Mouse (Mus musculus) urinary bladder, adult 2 months (tissue): ENCODE data around the gene Scube1. TPM values are rescaled to one million over a fixed set of nuclear protein-coding genes. Genes with fewer than 3 reads are reported as not detected.

Experiments
- DNase-seq: peaks from one replicate; pipeline ENCODE4 v3.0.0; 2022; ENCODE audit warnings: low spot score
- polyA plus RNA-seq: library from polyadenylated mRNA; depleted of rRNA; stranded (reverse); fragments of >200 nt; gene quantifications from 2 replicates; pipeline ENCODE4 v1.2.3, GENCODE M21; 2012

Scube1 gene
- polyA plus RNA-seq, 1 experiment: 9.4 TPM

DNA sequence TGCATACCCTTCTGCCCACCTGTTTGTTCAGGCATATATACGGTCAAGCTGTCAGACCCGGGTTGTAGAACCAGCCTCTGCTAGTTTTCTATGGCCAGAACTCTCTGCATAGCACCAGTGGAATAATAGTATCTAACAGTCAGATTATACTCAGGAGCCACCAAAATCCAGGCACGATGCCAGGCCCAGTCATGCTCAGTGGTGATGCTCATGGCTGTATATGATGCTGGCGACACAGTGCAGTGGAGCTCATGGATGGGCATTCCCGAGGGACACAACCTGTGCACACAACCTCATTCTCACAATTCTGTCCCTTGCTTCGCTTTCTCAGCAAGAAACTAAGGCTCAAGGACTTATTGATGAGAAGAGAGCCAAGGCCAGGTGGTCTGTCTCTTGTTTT lies 58.8 kb downstream of the Scube1 start:
- DNase-seq: no peak

DNA sequence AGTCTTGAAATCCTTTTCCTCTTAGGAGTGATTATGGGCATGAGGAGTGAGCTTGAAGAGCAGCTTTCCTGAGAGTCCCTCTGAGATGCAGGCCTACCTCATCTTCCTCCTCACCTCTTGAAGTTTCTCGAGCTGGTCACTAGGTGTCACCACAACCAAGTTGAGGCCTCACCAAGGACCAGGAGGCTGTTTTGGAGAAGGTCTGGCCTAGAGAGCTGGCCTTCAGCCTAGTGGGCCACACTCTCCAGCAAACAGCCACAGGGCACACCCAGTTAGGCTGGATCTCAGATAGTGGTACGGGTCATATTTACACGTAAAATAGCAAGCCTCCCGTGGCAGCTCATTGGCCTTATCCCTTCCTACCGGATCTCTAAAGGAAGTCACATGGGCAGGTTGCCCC lies 60.1 kb downstream of the Scube1 start:
- peak; percentile 37 for DNase-seq

DNA sequence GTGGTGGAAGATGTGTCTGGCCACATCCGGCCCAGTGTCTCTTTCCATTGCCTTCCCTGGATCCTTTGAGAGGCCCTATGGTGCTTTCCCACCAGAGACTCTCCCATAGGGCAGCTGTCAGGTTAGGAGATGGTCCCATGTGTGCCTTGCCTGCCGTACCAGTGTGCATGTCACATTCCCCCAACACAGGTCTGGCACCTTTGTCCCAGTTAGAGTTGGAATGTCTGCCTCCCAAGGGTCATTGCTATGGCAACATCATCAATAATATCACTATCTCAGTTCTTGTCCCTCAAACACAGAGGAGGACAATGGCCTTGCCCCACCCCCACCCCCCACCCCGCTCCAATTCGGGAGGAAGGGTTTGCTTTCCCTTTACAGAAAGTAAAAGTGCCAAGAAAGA lies 61.8 kb downstream of the Scube1 start:
- DNase-seq: no peak

DNA sequence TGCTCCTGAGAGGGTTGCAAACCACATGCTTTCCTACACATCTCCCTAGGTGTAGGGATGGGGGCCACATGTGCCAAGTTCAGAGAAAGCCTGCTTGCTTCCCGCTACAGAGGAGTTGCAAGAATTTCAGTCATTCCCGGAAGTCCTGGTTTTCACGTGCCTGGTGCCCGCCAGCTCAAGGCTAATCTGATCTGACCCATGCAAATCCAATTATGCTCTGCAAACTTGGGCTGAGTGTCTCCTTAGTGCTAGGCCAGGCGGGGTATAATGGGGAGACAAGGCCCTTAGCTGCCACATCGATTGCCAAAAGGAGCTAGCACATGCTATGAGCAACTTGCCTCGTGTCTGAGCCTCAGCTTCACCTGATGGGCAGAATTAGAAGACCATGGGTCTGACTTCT lies 62.7 kb downstream of the Scube1 start:
- DNase-seq: no peak

DNA sequence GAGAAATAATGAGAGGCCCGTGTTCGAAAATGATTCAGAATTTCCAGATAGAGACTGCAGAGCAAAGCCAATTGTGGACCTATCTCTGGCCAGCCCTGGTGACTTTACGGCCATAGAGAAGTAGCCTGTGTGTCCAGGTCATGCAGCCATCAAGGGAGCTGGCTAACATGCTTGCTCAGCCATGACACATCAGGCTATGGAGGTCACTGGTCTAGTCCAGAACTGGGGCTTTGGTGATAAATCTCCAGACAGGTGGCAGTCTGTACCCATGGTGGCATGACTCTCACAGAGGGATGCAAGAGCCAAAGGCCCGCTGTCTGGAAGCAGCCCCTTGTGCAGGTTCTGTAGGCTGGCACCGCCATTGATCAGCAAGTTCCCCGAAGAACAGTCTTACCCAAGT lies 82.3 kb downstream of the Scube1 start:
- no peak for DNase-seq

DNA sequence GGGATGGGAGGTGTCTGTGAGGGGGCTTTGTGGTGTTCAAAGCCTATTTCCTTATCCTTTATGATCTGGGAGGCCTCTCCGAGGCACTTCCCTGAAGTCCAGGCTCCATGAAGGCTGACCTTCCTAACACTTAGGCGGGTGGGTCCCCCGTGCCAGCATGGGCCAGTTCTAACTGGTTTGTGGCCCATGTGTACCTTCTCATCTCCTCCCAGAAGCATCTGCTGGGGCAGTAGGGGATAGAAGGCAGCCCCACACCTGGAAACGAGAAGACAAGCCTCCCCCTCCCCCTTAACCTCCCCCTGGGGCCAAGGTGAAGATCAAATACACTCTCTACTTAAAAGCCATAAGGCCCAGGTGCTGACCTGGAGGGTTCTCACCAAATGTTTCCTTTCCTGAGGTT lies 84.6 kb downstream of the Scube1 start:
- DNase-seq: no peak

DNA sequence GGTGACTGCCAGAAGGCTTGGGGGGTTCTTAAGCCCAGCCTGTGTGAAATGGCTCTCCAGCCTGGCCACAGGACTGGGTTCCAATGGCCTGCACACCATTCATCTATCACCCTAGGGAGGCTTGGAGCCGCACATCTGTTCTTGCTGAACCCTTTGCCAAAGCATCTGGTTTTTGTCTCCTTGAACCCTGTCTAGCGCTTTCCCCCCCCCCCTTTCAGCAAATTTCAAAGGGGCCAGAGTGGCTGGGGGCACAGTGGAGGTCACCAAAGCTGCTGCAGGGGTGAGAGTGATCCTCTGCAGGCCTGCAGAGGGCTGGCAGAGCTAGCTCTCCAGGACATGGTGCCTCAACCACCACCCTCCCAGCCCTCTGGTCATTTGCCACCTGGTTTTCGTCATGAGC lies 85.7 kb downstream of the Scube1 start:
- no peak for DNase-seq

DNA sequence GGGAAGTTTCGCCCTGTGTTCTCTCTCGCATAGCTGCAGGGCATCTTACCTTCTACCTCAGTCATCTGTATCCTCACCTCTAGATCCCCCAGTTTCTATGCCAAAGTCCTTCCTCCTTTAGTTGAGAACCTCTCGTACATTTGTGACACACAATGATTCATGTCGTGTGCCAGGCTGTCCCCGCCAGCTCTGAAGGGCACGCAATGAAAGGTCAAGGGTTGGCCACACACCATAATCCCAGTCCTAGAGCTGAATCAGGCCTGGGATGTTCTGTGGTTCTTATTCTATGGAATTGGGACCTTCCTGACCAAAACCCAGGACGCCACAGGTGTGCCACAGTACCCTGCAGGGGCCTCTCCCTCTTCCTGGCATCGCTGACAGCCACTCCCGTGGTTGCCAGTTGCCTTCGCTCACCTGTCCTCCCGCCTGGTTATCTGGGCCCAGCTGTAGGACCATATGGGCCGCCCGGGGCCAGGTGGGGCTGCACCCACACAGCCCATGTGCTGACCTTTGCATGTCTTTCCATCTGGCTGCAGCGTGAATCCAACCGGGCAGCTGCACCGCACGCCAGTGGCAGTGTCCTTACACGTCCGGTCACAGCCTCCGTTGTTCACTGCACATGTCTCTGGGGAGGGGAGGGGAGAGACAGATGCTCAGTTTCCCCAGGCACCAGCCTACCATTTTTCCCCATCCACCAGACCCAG lies 86.5 kb downstream of the Scube1 start:
- no peak for DNase-seq

DNA sequence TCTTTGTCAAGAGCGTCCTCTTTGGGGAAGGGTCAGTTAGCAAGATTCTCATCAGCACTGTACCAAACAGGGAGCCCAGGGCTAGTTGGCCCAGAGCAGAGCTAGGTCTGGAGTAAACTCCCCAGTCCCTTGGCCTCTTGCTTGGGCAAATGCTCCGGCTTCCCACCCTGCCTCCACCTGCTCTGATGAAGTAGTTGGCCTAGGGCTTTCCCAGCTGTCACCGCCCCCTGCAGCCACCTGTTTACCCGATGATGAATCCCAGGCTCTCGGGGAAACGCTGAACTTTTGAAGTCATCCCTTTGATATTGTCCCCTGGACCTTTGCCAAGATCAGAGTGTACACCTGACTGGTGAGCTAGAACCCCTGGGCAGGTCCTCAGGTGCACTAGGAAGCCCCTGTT lies 88.1 kb downstream of the Scube1 start:
- no peak for DNase-seq

DNA sequence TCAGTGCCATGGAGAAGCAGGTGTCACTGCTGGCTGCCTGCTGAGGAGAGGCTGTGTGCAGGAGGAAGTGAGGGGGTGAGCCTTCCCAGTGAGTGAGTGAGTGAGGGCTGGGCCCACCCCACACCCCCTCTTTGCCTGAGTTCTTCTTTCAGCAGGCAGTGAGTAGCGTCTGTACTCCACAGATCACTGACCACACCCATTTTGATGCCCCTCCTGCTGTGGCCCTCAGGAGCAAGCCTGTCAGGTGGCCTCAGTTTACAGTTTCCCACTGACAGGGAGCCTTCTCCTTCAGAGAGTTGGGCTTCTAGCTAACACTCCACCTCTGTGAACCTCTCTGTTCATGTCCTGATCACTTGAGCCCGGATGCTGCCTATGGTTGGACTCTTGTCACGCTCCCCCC lies 89.6 kb downstream of the Scube1 start:
- no peak for DNase-seq

DNA sequence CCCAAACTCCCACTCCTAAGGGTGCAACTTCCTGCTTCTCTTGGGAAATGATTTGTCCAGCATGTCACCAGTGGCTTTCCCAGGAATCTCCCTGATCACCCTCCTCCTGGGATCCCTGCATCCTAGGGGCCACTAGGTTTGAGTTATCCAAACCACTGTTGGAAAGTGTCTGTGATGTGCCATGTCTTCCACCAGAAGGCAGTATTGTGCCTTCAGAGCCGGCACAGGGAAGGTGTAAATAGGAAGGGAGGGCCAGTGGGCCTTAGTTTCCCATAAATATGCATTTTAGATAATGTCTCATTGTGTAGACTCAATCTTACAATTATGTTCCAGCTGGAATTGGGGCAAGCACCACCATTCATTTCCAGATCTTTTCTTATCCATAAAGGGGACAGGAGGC lies 90.7 kb downstream of the Scube1 start:
- no peak for DNase-seq

DNA sequence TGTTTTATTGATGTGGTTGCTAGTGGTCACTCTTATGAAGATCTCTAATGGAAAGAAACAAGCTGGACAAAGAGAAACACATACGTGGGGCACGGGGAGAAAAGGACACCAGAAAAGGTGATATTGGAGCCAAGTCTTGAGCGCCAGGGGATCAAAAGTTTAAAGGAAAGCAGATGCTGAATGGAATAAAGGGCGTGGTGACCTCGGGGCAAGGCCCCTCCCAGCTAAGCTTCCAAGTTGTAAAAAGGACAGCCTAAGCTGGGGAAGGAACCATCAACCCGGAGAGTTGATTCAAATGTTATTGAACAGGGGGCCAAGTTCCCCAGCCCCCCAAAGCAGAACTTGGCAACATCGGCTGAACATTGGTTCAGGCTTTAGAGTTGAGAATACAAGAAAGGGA lies 93.8 kb downstream of the Scube1 start:
- no peak for DNase-seq

DNA sequence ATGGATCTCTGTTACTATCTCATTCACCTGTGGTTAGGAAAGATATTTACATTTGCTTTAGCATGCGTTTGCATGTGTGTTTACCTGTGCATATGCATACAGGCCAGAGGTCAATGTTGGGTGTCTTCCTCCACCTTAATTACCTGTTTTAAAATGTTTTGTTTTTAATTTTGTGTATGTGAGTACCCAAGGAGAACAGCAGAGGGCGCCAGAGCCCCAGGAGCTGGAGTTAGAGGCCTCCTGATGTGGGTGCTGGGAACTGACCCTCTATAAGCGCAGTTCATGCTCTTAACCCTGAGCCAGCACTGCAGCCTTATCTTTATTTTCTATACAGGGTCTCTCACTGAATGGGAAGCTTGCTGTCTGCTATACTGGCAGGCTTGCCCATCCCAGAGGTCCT lies 95.1 kb downstream of the Scube1 start:
- DNase-seq: no peak

DNA sequence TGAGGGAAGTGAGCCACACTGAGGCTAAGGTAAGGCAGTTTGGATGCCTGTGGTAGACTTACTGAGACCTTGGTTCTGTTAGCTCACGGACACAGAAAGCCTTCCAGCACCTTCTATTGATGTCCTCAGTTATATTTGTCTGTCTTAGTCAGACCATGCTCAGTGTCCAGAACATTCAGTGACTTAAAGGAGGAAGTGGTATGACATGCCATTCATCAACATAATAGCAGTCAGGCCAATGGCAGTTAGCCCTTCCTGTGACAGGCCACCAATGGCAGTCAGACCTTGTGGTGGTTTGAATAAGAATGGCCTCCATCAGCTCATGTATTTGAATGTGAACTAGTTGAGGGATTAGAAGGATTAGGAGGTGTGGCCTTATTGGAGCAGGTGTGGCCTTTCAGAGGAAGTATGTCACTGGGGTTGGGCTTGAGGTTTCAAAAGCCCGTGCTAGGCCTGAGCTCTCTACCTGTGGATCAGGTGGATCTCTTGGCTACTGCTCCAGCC lies 98.6 kb downstream of the Scube1 start:
- DNase-seq: no peak

DNA sequence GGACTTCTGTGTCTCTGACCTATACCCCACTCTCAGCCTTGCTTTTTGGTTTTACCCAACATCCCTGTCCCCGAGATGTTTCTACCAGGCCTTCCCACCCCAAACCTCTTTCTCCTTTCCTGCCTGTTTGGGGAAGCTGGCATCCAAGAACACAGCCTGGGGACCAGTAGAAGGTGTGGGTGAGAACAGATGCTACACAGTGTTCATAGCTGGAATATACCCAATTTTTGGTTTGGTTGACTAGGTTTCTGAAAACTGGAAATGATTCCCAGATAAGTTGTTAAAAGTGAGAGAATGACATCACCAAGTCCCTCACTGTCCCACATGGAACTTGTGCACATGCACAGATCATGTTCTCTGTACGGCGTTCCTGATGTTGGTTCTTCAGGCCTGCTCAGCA lies 109.6 kb downstream of the Scube1 start:
- no peak for DNase-seq

DNA sequence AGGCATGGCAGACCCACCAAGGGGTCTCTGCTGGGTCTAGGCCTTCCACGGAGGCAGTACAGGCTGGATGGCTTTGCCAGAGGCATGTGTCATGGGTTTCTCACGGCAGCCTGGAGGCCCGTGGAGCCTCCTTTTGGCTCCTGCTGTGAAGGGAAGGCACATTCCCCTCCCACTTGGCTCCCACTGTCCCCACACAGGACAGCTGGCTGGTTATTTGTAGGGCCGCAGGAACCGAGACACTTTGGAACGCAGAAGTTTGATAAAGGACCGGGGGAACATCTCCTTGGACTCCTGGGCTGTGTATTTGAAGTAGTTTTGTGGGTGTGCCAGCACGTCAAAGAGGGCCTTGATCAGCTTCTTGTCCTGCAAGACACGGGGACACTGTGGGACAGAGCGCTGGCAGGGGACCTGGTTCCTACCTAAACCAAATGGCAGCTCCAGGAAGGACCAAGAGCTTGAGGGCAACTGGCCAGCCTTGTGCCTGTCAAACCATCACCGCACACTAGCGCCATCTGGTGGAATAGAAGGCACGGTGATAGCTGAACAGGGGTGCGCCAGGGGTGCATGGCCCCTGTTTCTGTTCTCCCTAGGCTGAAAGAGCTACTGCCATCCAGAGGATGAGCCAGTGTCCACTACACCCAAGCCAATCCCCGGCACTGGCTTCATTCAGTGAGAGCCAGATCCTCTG lies 117.6 kb downstream of the Scube1 start:
- DNase-seq: no peak

DNA sequence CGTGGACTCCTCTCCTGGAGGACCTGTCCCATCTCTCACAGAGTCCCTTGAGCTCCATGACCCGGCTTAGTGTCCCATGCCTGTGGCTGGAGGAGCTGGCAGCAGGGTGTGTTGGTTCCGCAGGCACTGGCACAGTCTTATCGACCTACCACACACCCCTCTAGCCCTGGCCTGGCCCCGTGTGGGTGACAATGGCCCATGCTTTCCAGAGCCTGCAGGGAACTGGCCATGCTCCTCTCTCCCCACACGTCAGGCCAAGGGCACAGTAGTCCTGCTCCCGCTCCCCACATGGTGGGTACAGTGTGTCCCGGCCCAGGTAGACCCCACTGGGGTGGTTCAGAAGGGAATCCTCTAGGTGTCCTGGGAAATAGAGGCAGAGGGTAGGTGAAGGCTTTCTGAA lies 118.1 kb downstream of the Scube1 start:
- no peak for DNase-seq

DNA sequence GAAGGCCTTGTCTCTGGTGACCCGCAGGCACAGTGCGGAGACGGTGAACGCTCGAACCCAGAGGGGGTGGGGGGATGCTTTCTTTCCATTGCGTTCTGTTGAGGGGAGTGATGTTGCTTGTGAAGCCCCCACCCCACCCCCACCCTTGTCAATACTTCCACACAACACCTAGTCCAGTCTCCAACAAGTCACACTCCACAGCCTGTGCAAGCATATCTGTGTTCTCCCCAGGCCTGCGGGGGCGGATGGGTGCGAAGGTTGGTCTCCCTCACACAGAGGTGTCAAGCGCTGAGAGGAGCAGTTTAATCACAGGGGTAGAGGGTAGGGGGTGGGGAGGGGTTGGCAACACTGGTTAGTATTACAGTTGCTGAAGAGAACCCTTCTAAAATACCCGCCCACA lies 118.6 kb downstream of the Scube1 start:
- no peak for DNase-seq

DNA sequence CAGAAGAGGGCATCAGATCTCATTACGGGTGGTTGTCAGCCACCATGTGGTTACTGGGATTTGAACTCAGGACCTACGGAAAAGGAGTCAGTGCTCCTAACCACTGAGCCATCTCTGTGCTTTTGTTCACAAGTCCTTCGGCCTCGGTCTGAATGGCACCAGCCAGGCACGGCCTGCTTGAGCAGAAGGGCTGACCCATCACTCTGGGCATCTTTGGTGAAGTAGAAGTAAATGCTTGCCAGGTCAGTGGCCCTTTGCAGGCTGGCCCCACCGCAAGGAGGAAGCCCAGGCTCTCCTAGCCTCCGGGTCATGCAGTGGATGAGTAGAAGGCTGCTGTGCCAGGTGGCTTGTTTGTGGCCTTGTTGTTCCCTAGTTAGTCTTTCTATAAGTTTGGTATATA lies 121.4 kb downstream of the Scube1 start:
- no peak for DNase-seq

DNA sequence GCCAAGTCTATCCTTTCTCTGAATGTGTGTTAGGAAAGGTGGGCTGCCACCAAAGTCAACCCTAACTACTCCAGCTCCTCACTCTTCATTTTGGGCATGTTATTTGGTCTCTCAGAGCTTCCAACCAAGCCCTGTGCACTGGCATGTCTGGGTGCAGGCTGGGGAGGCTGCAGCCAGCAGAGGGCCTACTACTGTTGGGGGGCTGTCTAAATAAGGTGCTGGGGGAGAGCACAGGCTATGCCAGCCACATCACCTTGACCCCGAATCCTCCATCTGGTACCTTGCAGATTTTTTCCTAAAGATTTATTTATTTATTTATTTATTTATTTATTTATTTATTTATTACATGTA lies 121.8 kb downstream of the Scube1 start:
- no peak for DNase-seq

DNA sequence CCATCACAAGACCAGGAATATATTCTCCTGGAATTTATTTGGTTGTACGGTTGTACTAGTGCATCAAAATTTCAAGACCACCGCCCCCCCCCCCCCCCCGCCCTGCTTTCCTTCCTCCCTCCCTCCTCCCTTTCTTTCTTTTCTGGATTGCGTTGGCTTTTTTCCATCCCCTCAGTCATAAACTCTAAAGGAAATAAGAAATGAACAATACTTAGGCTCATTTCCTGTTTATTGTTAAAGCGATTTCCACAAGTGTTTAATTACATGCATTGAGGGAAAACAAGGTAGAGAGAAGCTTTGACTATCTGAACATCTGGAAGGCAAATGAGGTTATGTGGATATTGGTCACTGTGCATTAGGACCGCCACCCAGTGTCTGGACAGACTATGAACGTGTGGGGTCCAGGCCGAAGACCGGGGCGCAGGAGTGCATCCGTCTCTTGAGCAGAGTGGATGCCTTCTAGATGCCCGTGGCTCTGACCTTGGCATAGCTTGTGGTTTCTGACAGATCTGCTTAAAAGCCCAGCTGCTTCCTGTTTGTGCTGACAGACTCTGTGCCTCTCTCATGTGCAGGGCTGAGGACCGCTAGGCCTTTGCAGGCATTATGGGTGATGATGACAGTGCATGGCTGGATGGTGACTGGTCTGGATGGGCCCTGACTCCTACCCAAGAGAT lies 122.3 kb downstream of the Scube1 start:
- no peak for DNase-seq

DNA sequence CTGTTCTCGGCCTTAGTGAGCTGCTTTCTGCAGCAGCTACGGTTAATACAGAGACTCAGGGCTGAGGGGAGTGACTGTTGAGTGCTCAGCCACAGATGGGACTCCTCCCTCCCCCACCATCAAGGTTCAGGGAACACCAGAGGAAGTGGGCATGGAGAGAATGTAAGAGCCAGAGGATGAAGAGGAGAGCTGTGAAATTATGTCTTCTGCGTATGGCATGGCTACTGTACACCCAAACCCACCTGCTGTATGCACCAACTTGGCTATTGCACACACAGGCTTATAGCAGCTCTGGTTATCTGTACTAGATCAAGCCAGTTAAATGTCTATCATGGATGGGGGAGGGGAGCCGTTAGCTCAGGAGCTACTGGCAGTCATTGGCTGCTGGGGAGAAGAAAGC lies 123.6 kb downstream of the Scube1 start:
- no peak for DNase-seq

DNA sequence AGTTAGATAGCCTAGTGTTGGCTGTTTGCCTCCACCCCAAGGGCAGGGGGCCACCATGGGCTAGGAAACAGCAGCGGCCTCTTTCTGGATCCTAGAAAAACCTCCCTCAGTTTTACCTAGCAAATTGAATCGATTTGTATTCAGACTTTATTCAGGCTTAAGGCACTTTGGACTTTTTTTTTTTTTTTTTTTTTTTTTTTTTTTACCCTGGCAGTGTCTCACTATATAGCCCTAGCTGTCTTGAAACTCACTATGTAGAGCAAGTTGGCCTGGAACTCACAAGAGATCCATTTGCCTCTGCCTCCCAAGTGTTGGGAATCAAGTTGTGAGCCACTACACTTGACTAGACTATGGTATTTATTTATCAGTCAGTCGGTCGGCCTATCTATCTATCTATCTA lies 128.0 kb downstream of the Scube1 start:
- no peak for DNase-seq
